In the genomic region with DNA sequence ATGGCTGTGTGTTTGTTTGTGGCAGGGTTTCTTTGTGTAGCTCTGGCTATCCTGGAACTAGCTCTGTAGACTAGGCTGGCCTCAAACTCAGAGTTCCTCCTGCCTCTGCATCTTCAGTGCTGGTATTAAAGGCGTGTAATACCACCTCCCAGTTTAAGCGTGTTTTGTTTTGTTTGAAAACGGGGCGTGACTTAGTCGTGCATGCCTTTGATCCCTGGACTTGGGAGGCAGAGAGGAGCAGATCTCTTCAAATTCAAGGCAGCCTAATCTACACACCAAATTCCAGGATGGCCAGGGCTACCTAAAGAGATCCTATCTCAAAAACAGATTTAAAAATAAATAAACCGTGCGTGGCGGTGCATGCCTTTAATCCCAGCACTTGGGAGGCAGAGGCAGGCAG, we compare ENCODE assay signal across 32 mouse cellular contexts.
"Had no signal": no experiment of that assay in that cellular context is flagged by ENCODE, and none has a peak within 500 bp of the region (broad histone marks: within the 10 kb centered on the region; RNA-seq: fewer than 3 reads in every experiment).

No protein-coding gene starts in this region.

- H3K4me1 ChIP-seq: limb, embryonic 10.5 days; limb, embryonic 13.5 days; limb, embryonic 15.5 days; liver, embryonic 12.5 days; liver, embryonic 15.5 days; lung, embryonic 15.5 days; midbrain, embryonic 10.5 days; midbrain, embryonic 12.5 days; midbrain, embryonic 13.5 days; midbrain, embryonic 15.5 days; neural tube, embryonic 12.5 days had no signal

- ATAC-seq: liver, embryonic 12.5 days; liver, postnatal 0 days; lung, postnatal 0 days; midbrain, embryonic 13.5 days; midbrain, embryonic 15.5 days; midbrain, embryonic 16.5 days had no signal

- H3K27ac ChIP-seq: limb, embryonic 10.5 days; limb, embryonic 12.5 days; limb, embryonic 13.5 days; limb, embryonic 15.5 days; liver, embryonic 12.5 days; liver, embryonic 13.5 days; liver, embryonic 14.5 days; liver, embryonic 15.5 days; lung, embryonic 15.5 days; macrophage; midbrain, embryonic 10.5 days; midbrain, embryonic 12.5 days; midbrain, embryonic 13.5 days; midbrain, embryonic 15.5 days; neural tube, embryonic 12.5 days had no signal

- H3K4me2 ChIP-seq: limb, embryonic 12.5 days; limb, embryonic 13.5 days; limb, embryonic 15.5 days; liver, embryonic 11.5 days; liver, embryonic 12.5 days; liver, embryonic 13.5 days; liver, embryonic 15.5 days; lung, embryonic 14.5 days; lung, embryonic 15.5 days; midbrain, embryonic 11.5 days; midbrain, embryonic 12.5 days; midbrain, embryonic 13.5 days; midbrain, embryonic 15.5 days; neural tube, embryonic 12.5 days had no signal

- H3K36me3 ChIP-seq: liver, embryonic 15.5 days; lung, embryonic 15.5 days had no signal

- H3K9me3 ChIP-seq: limb, embryonic 10.5 days; limb, embryonic 12.5 days; limb, embryonic 13.5 days; limb, embryonic 15.5 days; liver, embryonic 12.5 days; liver, embryonic 13.5 days; liver, embryonic 15.5 days; lung, embryonic 15.5 days; megakaryocyte, embryonic 14.5 days; midbrain, embryonic 10.5 days; midbrain, embryonic 12.5 days; midbrain, embryonic 13.5 days; midbrain, embryonic 15.5 days; neural tube, embryonic 12.5 days had no signal

- DNase-seq: left cerebral cortex, postnatal 4 days; liver; liver, embryonic 13.5 days; liver, postnatal 0 days; lung, adult 18-20 months; lung, adult 2 months; lung, embryonic 14.5 days; lung, postnatal 10 days; lung, postnatal 14 days; lung, postnatal 36 days; lung, postnatal 4 days; midbrain, embryonic 14.5 days had no signal

- H3K9ac ChIP-seq: limb, embryonic 12.5 days; limb, embryonic 13.5 days; limb, embryonic 15.5 days; liver, embryonic 12.5 days; liver, embryonic 13.5 days; liver, embryonic 14.5 days; liver, embryonic 15.5 days; liver, postnatal 0 days; lung, embryonic 14.5 days; lung, embryonic 15.5 days; midbrain, embryonic 12.5 days; midbrain, embryonic 13.5 days; midbrain, embryonic 15.5 days; neural tube, embryonic 12.5 days had no signal

- H3K27me3 ChIP-seq: limb, embryonic 12.5 days; limb, embryonic 15.5 days; liver, embryonic 12.5 days; liver, embryonic 13.5 days; liver, embryonic 15.5 days; lung, embryonic 15.5 days; midbrain, embryonic 12.5 days; midbrain, embryonic 13.5 days; midbrain, embryonic 15.5 days; neural tube, embryonic 12.5 days had no signal

- H3K4me3 ChIP-seq: limb, embryonic 10.5 days; limb, embryonic 12.5 days; limb, embryonic 13.5 days; limb, embryonic 15.5 days; liver, embryonic 12.5 days; liver, embryonic 13.5 days; liver, embryonic 15.5 days; lung, embryonic 15.5 days; megakaryocyte, embryonic 14.5 days; midbrain, embryonic 10.5 days; midbrain, embryonic 12.5 days; midbrain, embryonic 13.5 days; midbrain, embryonic 15.5 days; myocyte; neural tube, embryonic 12.5 days had no signal
